Mouse (Mus musculus): ENCODE measurements around the gene Gins3.
A peak's percentile ranks its signal among the peaks of the same experiment; 100 is the strongest.
"Not testable (repeated sequence)": the region's sequence is repeated elsewhere in the genome, so short reads cannot be mapped to it uniquely, and the experiment has no call there.

Gins3 gene

GRCm38 (mm10) chr8:95633262-95634062 is at the start of gene Gins3:
Gene Gins3, plus strand, starts transcription at chr8:95633453.
- DNase-seq (ENCODE audit: low spot score): peak; percentile 82

- DNase-seq (ENCODE audit: low spot score): no peak
These were observed 45.9 kb upstream of the Gins3 start for GRCm38 (mm10) chr8:95587339-95587738.

- DNase-seq (ENCODE audit: low spot score): no peak
These were observed 44.0 kb upstream of the Gins3 start for GRCm38 (mm10) chr8:95589282-95589681.

- no peak for DNase-seq (ENCODE audit: low spot score)
These were observed 42.7 kb upstream of the Gins3 start for GRCm38 (mm10) chr8:95590539-95590938.

DNA sequence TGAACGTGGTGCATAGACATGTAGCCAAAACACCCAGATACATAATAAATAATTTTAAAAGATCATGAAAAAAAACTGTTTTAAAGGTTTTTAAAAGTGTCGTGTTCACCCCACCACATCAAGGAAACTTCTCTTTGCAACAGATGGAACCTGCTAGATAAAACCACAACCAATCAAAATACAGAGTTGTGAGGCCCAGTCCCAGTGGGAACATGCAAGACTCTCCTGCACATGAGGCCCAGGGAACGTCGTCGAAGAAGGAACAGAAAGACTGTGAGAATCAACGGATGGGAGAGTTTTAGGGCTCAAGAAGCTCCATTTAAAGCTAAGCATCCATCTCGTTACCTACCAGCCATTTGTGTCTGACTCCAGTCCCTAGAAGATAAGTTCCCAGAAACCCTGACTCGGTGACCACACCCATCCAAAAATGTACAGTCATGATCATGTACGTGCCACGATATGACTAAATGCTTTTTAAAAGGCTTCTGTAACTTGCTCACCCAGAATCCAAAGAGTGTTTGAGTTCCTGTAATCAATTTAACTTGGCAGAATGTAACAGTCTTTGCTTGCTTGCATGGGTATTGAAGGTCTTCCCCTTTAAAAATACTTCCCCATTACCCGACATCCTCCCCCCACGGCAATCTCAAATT is 41.0 kb upstream of the Gins3 start:
- DNase-seq (ENCODE audit: low spot score): no peak

DNA sequence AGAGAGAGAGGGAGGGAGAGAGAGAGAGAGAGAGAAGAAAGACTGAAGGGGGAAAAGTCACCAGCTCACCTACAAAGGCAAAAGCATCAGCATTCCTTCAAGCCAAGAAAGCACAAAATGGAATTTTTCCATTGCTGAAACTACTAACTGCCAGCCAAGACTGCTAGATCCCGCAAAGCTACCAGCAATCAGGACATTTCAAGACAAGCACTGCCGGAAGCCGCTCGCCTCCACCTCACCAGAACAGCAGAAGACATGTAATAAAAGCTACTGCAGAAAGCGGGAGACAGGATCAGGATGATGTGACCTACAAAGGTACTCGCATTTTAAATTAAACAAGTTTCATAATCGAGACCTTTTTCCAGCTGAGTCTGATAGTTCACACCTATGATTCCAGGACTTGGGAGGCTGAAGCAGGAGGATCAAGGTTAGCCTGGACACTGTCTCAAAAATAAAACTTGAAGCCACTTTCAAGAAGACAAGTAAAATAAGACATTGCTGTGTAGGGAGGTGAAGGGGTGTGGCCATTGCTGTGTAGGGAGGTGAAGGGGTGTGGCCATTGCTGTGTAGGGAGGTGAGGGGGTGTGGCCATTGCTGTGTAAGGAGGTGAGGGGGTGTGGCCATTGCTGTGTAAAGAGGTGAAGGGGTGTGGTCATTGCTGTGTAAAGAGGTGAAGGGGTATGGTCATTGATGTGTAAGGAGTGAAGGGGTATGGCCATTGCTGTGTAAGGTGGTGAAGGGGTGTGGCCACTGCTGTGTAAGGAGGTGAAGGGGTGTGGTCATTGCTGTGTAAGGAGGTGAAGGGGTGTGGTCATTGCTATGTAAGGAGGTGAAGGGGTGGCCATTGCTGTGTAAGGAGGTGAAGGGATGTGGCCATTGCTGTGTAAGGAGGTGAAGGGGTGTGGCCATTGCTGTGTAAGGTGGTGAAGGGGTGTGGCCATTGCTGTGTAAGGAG is 39.5 kb upstream of the Gins3 start:
- DNase-seq (ENCODE audit: low spot score): no peak

GRCm38 (mm10) chr8:95595131-95595530 is 38.1 kb upstream of the Gins3 start:
- no peak for DNase-seq (ENCODE audit: low spot score)

GRCm38 (mm10) chr8:95596841-95597241 is 36.4 kb upstream of the Gins3 start:
- no peak for DNase-seq (ENCODE audit: low spot score)

- DNase-seq (ENCODE audit: low spot score): no peak
These were observed 33.4 kb upstream of the Gins3 start for GRCm38 (mm10) chr8:95599861-95600260.

DNA sequence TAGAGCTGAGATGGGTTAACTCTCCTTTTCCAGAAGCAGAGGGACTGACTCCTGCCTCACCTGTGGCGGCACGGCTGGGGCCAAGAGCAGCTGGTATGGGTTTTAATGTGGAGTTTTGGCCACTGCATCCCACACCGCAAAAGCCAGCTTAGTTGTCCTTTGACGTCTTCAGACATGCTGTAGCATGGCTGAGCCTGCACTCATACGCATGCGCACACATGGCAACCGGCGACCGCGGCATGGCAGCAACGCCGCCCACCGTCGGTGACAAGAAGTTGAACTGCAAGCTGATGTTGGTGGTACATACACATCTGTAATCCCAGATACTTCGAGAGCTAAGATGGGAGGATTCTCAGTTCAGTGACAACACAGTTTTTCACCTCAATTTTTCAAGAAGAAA is 31.9 kb upstream of the Gins3 start:
- no peak for DNase-seq (ENCODE audit: low spot score)

DNA sequence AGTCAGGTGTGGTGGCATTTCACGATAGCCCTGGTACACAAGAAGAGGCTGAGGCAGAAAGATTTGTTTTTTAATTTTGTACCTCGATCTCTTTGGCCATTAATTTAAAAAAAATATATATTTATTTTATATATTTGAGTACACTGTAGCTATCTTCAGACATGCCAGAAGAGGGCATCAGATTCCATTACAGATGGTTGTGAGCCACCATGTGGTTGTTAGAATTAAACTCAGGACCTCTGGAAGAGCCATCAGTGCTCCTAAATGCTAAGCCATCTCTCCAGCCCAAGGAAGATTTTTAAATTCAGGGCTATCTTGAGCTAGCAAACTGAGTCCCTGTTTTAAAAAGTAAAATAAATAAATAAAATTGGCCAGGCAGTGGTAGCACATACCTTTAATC is 31.1 kb upstream of the Gins3 start:
- DNase-seq (ENCODE audit: low spot score): no peak

GRCm38 (mm10) chr8:95606509-95606908 is 26.7 kb upstream of the Gins3 start:
- DNase-seq (ENCODE audit: low spot score): not testable (repeated sequence)

DNA sequence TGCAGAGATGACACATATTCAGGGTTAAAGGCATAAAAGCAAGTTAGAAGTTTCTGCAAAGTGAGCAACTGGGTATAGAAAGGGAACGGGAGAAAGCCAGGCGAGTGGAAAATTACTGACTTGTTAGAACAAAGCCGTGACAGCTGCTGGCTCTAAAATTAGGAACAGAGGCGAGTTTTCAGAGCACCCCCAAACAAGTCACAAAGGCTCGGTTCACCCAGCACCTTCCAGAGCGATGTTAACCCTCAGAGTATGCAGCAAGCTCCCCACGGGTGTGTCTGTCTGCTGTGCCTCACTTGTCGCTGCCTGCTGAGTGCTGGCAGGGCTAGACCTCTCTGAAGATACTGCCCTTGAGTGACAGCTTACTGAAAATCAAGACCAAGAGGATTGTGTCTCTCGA is 26.0 kb upstream of the Gins3 start:
- peak; percentile 58 for DNase-seq (ENCODE audit: low spot score)

DNA sequence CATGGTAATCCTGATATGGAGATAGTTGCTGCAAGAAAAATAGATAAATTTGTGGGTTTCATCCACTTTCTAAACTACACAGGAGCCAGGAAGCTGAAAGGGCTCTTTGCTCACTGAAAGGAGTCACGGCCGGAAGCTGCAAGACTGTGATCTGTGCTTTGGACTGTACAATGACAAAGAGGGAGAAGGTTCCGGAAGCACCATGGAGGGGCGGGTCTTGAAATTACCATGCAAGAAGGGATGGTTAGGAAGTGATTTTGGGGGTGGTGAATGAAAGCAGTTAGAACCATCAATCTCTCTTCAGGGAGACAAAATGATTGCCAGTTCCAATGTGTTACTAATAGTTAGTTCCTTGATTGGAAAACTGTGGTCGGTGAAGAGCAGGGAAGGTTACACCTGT is 23.8 kb upstream of the Gins3 start:
- no peak for DNase-seq (ENCODE audit: low spot score)

- DNase-seq (ENCODE audit: low spot score): no peak
These were observed 22.5 kb upstream of the Gins3 start for GRCm38 (mm10) chr8:95610749-95611148.

GRCm38 (mm10) chr8:95611769-95612168 is 21.5 kb upstream of the Gins3 start:
- DNase-seq (ENCODE audit: low spot score): no peak

GRCm38 (mm10) chr8:95616383-95616782 is 16.9 kb upstream of the Gins3 start:
- DNase-seq (ENCODE audit: low spot score): no peak

DNA sequence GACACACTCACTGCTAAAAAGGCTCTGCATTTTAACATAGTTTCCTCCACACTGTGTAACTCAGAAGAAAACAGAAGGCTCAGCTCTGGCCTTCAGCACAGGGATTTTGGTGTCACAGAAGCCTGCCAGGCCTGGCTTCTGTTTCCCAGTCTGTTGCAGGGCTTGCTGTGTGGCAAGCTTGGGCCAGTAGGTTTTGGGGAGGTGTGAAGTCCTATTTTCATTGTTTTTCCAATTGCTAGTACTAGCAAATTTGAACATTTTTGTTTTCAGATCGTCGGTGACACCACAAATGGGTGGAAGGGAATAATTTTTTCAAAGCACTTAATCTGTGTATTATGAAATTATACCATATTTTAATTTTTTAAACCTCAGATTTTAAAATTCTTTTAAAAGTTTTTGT is 13.2 kb upstream of the Gins3 start:
- DNase-seq (ENCODE audit: low spot score): no peak

DNA sequence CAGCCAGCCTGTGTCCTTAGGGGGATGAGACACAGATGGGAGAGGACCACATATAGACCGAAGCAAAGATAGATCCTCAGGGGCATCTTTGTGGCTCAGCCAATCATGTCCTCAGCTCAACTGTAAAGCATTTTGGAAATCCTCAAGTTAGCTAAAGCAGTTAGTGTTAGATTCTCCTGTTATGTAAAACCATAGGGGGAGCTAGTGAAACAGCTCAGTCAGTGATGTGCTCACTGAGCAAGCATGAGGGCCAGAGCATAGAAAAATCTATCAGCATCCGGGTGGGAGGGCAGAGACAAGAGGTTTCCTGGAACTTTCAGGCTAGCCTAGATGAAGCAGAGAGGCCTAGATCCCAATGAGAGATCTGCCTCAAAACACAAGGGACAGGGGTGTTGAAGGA is 8.4 kb upstream of the Gins3 start:
- no peak for DNase-seq (ENCODE audit: low spot score)

GRCm38 (mm10) chr8:95632840-95633239 is 413 bp upstream of the Gins3 start:
- no peak for DNase-seq (ENCODE audit: low spot score)

DNA sequence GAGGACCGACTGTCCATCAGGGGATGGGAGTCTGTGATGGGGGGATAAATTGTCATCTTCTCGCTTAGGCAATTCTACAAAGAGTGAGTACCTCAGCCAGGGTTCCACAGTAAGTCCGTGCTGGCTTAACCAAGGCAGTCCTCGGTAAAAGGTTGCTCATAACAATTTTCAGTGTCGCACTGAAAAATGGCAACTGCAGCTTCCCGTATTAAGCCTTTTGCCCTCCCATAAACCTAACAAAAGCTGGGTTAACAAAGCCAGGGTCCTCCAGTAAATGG is 749 bp downstream of the Gins3 start:
- no peak for DNase-seq (ENCODE audit: low spot score)

GRCm38 (mm10) chr8:95644942-95645341 is 11.7 kb downstream of the Gins3 start:
- no peak for DNase-seq (ENCODE audit: low spot score)

DNA sequence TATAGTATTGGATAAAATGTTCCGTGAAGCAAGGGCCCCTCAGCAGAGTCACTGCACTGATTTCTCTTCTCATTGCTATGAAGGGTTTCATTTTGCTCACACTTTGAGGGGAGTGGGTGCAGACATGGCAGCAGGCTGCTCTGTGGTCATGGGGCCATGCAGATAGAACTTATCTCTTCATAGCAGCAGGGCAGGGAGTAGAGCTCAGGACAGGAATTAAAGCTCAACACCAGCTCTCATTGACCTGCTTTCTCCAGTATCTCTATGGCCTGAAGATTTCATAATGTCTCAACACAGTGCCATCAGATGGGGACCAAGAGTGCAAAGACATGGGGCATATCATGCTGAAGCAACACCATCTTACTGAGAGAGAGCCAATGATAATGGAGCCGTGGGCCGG is 15.0 kb downstream of the Gins3 start:
- DNase-seq (ENCODE audit: low spot score): no peak
